Mouse (Mus musculus) monocyte, adult 5-6 weeks (primary cell): ENCODE data around the gene Tprgl. TPM values are rescaled to one million over a fixed set of nuclear protein-coding genes. Genes with fewer than 3 reads are reported as not detected.

Source experiments
- ATAC-seq: fragments of 153-309, 156-312 bp; replicated peaks from 2 replicates; pipeline ENCODE4 v1.8.0; 2017; ENCODE audit warnings: mild to moderate bottlenecking; ENCODE audit not compliant: low TSS enrichment, insufficient number of reproducible peaks, severe bottlenecking, poor library complexity, low FRiP score
- total RNA-seq: library from RNA; stranded (forward); fragments of 200-1000, 200-491, 200-594 nt; gene quantifications from 3 replicates; pipeline ENCODE4 v1.2.3, GENCODE M21; 2017

Tprgl gene
- total RNA-seq, 1 experiment from 2014 or later, result 73.1 TPM

- ATAC-seq, result no peak
These were observed 33.2 kb downstream of the Tprgl start for GRCm38 (mm10) chr4:154127273-154127672.

- no peak for ATAC-seq
These were observed 35.3 kb downstream of the Tprgl start for GRCm38 (mm10) chr4:154125202-154125601.

- ATAC-seq, result no peak
These were observed 36.9 kb downstream of the Tprgl start for GRCm38 (mm10) chr4:154123553-154123952.

- ATAC-seq, result no peak
These were observed 38.1 kb downstream of the Tprgl start for GRCm38 (mm10) chr4:154122374-154122773.

- ATAC-seq, result no peak
These were observed 38.7 kb downstream of the Tprgl start for GRCm38 (mm10) chr4:154121800-154122199.

- ATAC-seq, result no peak
These were observed 41.3 kb downstream of the Tprgl start for GRCm38 (mm10) chr4:154119208-154119607.

- ATAC-seq, result no peak
These were observed 41.7 kb downstream of the Tprgl start for GRCm38 (mm10) chr4:154118782-154119181.

GRCm38 (mm10) chr4:154116421-154116820, 44.0 kb downstream of the Tprgl start:
- no peak for ATAC-seq

- ATAC-seq, result no peak
These were observed 50.6 kb downstream of the Tprgl start for GRCm38 (mm10) chr4:154109850-154110243.

- ATAC-seq, result no peak
These were observed 51.1 kb downstream of the Tprgl start for GRCm38 (mm10) chr4:154109216-154109849.

Other genes with a start within 250 kb of the Tprgl start
- 27.5 to 38.1 TPM (median 30.3 TPM) in 3 replicates for gene A430005L14Rik, start 203.4 kb downstream of the Tprgl start, total RNA-seq
- 15.3 to 16.6 TPM (median 15.4 TPM) in 3 replicates for gene Dffb, start 185.5 kb downstream of the Tprgl start, total RNA-seq
- gene Cep104, start 185.5 kb downstream of the Tprgl start, total RNA-seq, result 3.7 to 8.5 TPM (median 3.9 TPM) in 3 replicates
- 43.7 to 56.2 TPM (median 54.8 TPM) in 3 replicates for gene Lrrc47, start 148.9 kb downstream of the Tprgl start, total RNA-seq
- 0.10 to 1.1 TPM (median 0.49 TPM) in 3 replicates for gene Smim1, start 134.4 kb downstream of the Tprgl start, total RNA-seq
- not detected in 3 replicates for gene Ccdc27, start 118.0 kb downstream of the Tprgl start, total RNA-seq
- gene Trp73, start 20.5 kb downstream of the Tprgl start, total RNA-seq, result not detected in 3 replicates
- gene Wrap73, start 18.3 kb downstream of the Tprgl start, total RNA-seq, result 8.2 to 15.0 TPM (median 14.1 TPM) in 3 replicates
- gene Megf6, start 10.1 kb upstream of the Tprgl start, total RNA-seq, result not detected in 3 replicates
- gene Arhgef16, start 141.0 kb upstream of the Tprgl start, total RNA-seq, result not detected in 3 replicates
- gene B230104I21Rik, start 175.5 kb upstream of the Tprgl start, total RNA-seq, result not detected in 3 replicates